Mouse (Mus musculus): ENCODE measurements around the gene Arf6. TPM values are rescaled to one million over a fixed set of nuclear protein-coding genes. Genes with fewer than 3 reads are reported as not detected.

The Arf6 gene
- total RNA-seq, 2 experiments from 2014 or later: 29.7 to 36.3 TPM

GRCm38 (mm10) chr12:69400871-69401286, 28.9 kb downstream of the Arf6 start:
- no peak for DNase-seq

GRCm38 (mm10) chr12:69402100-69402499, 30.1 kb downstream of the Arf6 start:
- DNase-seq: no peak
- intact Hi-C loops (cut with DNase I; ENCODE audit: low total_unique reads): no loop called here

More at GRCm38 (mm10) chr12:69400871-69401286, 28.9 kb downstream of the Arf6 start:
- intact Hi-C loops (cut with DNase I; ENCODE audit: low total_unique reads): no loop called here

GRCm38 (mm10) chr12:69402594-69403167, 30.7 kb downstream of the Arf6 start:
- intact Hi-C loops (cut with DNase I; ENCODE audit: low total_unique reads): no loop called here
- no peak for DNase-seq

GRCm38 (mm10) chr12:69410767-69411166, 38.8 kb downstream of the Arf6 start:
- DNase-seq: no peak

GRCm38 (mm10) chr12:69411936-69412335, 40.0 kb downstream of the Arf6 start:
- intact Hi-C loops (cut with DNase I; ENCODE audit: low total_unique reads): no loop called here
- DNase-seq: no peak

More at GRCm38 (mm10) chr12:69410767-69411166, 38.8 kb downstream of the Arf6 start:
- intact Hi-C loops (cut with DNase I; ENCODE audit: low total_unique reads): no loop called here

GRCm38 (mm10) chr12:69413303-69413702, 41.4 kb downstream of the Arf6 start:
- intact Hi-C loops (cut with DNase I; ENCODE audit: low total_unique reads): no loop called here
- no peak for DNase-seq

- DNase-seq: peak; percentile 49
- intact Hi-C loops (cut with DNase I; ENCODE audit: low total_unique reads): no loop called here
These were observed 43.0 kb downstream of the Arf6 start for GRCm38 (mm10) chr12:69414826-69415572.

- peak; percentile 23 for DNase-seq
- intact Hi-C loops (cut with DNase I; ENCODE audit: low total_unique reads): no loop called here
These were observed 44.8 kb downstream of the Arf6 start for GRCm38 (mm10) chr12:69416793-69417192.

- intact Hi-C loops (cut with DNase I; ENCODE audit: low total_unique reads): no loop called here
- no peak for DNase-seq
These were observed 45.8 kb downstream of the Arf6 start for GRCm38 (mm10) chr12:69417701-69418291.

GRCm38 (mm10) chr12:69418606-69419005, 46.7 kb downstream of the Arf6 start:
- intact Hi-C loops (cut with DNase I; ENCODE audit: low total_unique reads): no loop called here

GRCm38 (mm10) chr12:69419017-69419605, 47.2 kb downstream of the Arf6 start:
- DNase-seq: no peak
- intact Hi-C loops (cut with DNase I; ENCODE audit: low total_unique reads): no loop called here

More at GRCm38 (mm10) chr12:69418606-69419005, 46.7 kb downstream of the Arf6 start:
- no peak for DNase-seq

GRCm38 (mm10) chr12:69419606-69420005, 47.7 kb downstream of the Arf6 start:
- intact Hi-C loops (cut with DNase I; ENCODE audit: low total_unique reads): no loop called here
- DNase-seq: no peak

GRCm38 (mm10) chr12:69420716-69421115, 48.8 kb downstream of the Arf6 start:
- intact Hi-C loops (cut with DNase I; ENCODE audit: low total_unique reads): no loop called here
- DNase-seq: no peak

- intact Hi-C loops (cut with DNase I; ENCODE audit: low total_unique reads): no loop called here
- DNase-seq: no peak
These were observed 51.0 kb downstream of the Arf6 start for GRCm38 (mm10) chr12:69422827-69423537.

Small RNA genes lying within 50 kb of the gene (microRNA-seq; reads per million reads assigned to microRNA genes)
- gene Gm47299: 0 reads per million in 2 experiments
- gene Gm47305: 0 reads per million in 2 experiments

Other genes starting within 250 kb of the Arf6 start
- 1,000 to 10,000 TPM; 1,152 to 1,205 TPM for gene Rps29, start 213.0 kb upstream of the Arf6 start, total RNA-seq (2021)
- under 1 TPM; 0.27 to 0.31 TPM for gene Lrr1, start 203.3 kb upstream of the Arf6 start, total RNA-seq (2021)
- 100 to 1,000 TPM; 324 to 375 TPM for gene Rpl36al, start 188.1 kb upstream of the Arf6 start, total RNA-seq (2021)
- 10 to 100 TPM; 11.7 to 16.1 TPM for gene Mgat2, start 188.0 kb upstream of the Arf6 start, total RNA-seq (2021)
- 1 to 10 TPM; 1.5 to 2.8 TPM for gene Gm49383, start 175.0 kb upstream of the Arf6 start, total RNA-seq (2021)
- gene Dnaaf2, start 173.7 kb upstream of the Arf6 start, total RNA-seq (2021): under 1 TPM; 0.24 to 0.66 TPM
- gene Gm49384, start 167.9 kb upstream of the Arf6 start, total RNA-seq (2021): 1 to 10 TPM; 1.4 to 2.0 TPM
- gene Pole2, start 144.0 kb upstream of the Arf6 start, total RNA-seq (2021): 1 to 10 TPM in 1 of 2 experiments, under 1 TPM in 1; 0.80 to 1.7 TPM
- gene Klhdc1, start 131.0 kb upstream of the Arf6 start, total RNA-seq (2021): 10 to 100 TPM; 15.7 to 17.4 TPM
- 100 to 1,000 TPM; 103 to 104 TPM for gene Klhdc2, start 75.5 kb upstream of the Arf6 start, total RNA-seq (2021)
- gene Nemf, start 15.0 kb upstream of the Arf6 start, total RNA-seq (2021): 10 to 100 TPM; 16.8 to 19.1 TPM
- gene Gm9887, start 308 bp downstream of the Arf6 start, total RNA-seq (2021): under 1 TPM in 1 of 2 experiments, not detected in 1; 0.37 TPM
- gene Vcpkmt, start 210.9 kb downstream of the Arf6 start, total RNA-seq (2021): 1 to 10 TPM; 3.7 to 4.1 TPM